Mouse (Mus musculus): ENCODE measurements around the gene Soga3.
A peak's percentile ranks its signal among the peaks of the same experiment; 100 is the strongest.

The Soga3 gene

GRCm38 (mm10) chr10:29211453-29211852 lies 67.8 kb downstream of the Soga3 start, which contains the start of gene 9330159F19Rik:
TSS of gene 9330159F19Rik (plus strand) at chr10:29211606.
- peak; percentile 16 for DNase-seq

- no peak for DNase-seq
These were observed 70.0 kb downstream of the Soga3 start for GRCm38 (mm10) chr10:29213534-29214100.

GRCm38 (mm10) chr10:29216957-29217356 lies 73.3 kb downstream of the Soga3 start:
- DNase-seq: no peak

GRCm38 (mm10) chr10:29217451-29217850 lies 73.8 kb downstream of the Soga3 start:
- no peak for DNase-seq

- no peak for DNase-seq
These were observed 81.7 kb downstream of the Soga3 start for GRCm38 (mm10) chr10:29225329-29225728.

GRCm38 (mm10) chr10:29231208-29231607 lies 87.6 kb downstream of the Soga3 start:
- DNase-seq: peak; percentile 25

Data from right cerebral cortex, postnatal 4 days (tissue).